28 mouse cellular contexts compared by ENCODE assay signal in the genomic region with DNA sequence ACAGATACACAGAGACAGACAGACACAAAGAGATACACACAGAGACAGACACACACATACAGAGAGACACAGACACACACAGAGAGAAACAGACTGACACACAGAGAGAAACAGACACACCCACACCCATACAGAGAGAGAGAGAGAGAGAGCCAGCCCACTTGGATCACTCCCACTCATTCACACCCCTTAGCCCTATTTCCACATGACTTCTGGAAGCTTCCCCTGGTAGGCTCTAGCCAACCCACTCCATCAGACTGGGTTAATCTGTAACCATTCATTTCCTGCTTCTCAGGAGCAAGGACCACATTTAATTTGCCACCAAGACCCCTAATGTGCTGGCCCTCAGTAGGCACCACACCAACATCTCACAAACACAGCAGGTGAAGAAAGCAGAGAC. TPM values are rescaled to one million over a fixed set of nuclear protein-coding genes. Genes with fewer than 3 reads are reported as not detected.
DNase-seq lines count a peak whose midpoint lies in the region; ATAC-seq and TF ChIP-seq lines count a peak whose summit lies in the region.
"Had no signal": no experiment of that assay in that cellular context is flagged by ENCODE, and none has a peak within 500 bp of the region (broad histone marks: within the 10 kb centered on the region; RNA-seq: fewer than 3 reads in every experiment).

No protein-coding gene starts in this region.

- H3K4me2 ChIP-seq in kidney, embryonic 16.5 days (replicated peaks; ENCODE audit: low read depth, low read length), result no peak overlapping the region
- H3K4me2 ChIP-seq in stomach, embryonic 16.5 days (ENCODE audit: low read depth, low read length), result no peak overlapping the region
- H3K4me2 ChIP-seq in stomach, postnatal 0 days (replicated peaks; ENCODE audit: low read depth), result no peak overlapping the region
- no peak overlapping the region for H3K4me2 ChIP-seq in liver, embryonic 12.5 days
- H3K4me2 ChIP-seq: forebrain, embryonic 15.5 days; heart, embryonic 12.5 days; limb, embryonic 15.5 days had no signal

- peak; percentile 78; the same call in 1 of the 2 replicates for ATAC-seq in kidney, embryonic 16.5 days (ENCODE audit: low FRiP score, low TSS enrichment)
- peak; percentile 46; the same call in 1 of the 2 replicates for ATAC-seq in stomach, embryonic 16.5 days (ENCODE audit: insufficient read depth, low FRiP score)
- no peak for ATAC-seq in stomach, postnatal 0 days (ENCODE audit: low FRiP score, low TSS enrichment)
- ATAC-seq in liver, embryonic 12.5 days, result peak; percentile 59; the same call in 1 of the 2 replicates
- ATAC-seq: forebrain, embryonic 15.5 days; hindbrain, embryonic 16.5 days; midbrain, embryonic 16.5 days had no signal

- no peak for TF ChIP-seq CTCF in stomach, postnatal 0 days (IDR thresholded peaks at IDR 0.05; ENCODE audit: low read depth)

- H3K4me3 ChIP-seq in kidney, embryonic 16.5 days (ENCODE audit: low read length), result no peak overlapping the region
- H3K4me3 ChIP-seq in stomach, embryonic 16.5 days (replicated peaks; ENCODE audit: low read length), result no peak overlapping the region
- H3K4me3 ChIP-seq in stomach, postnatal 0 days (ENCODE audit: low read depth, low read length), result no peak overlapping the region
- H3K4me3 ChIP-seq in liver, embryonic 12.5 days, result no peak overlapping the region
- H3K4me3 ChIP-seq: embryonic facial prominence, embryonic 10.5 days; forebrain, embryonic 15.5 days; heart, embryonic 12.5 days; hindbrain, embryonic 10.5 days; limb, embryonic 15.5 days; midbrain, embryonic 10.5 days; myocyte had no signal

- no peak for DNase-seq in kidney, adult 18-20 months
- no peak for DNase-seq in stomach, postnatal 0 days (ENCODE audit: low spot score)
- no peak for DNase-seq in adrenal gland, adult 18-20 months (ENCODE audit: low spot score in 2 of 2)
- no peak for DNase-seq in adrenal gland, adult (ENCODE audit: inconsistent age in 2 of 2, low spot score in 1 of 2)
- DNase-seq: adrenal gland, postnatal 14 days; B cell, adult 2 months; cerebellum, adult 9-11 months; gastrocnemius, postnatal 14 days; heart, adult 18-20 months; heart, postnatal 10 days; kidney, adult 2 months; left cerebral cortex, postnatal 4 days; lung, postnatal 36 days; right cerebral cortex, adult 18-20 months; right cerebral cortex, postnatal 4 days had no signal

- no peaks in the 10 kb centered on the region for H3K9me3 ChIP-seq in kidney, embryonic 16.5 days (ENCODE audit: low read length)
- H3K9me3 ChIP-seq in stomach, embryonic 16.5 days (replicated peaks; ENCODE audit: control insufficient read depth, low read length), result no peaks in the 10 kb centered on the region
- H3K9me3 ChIP-seq in stomach, postnatal 0 days (ENCODE audit: control insufficient read depth, low read length), result no peaks in the 10 kb centered on the region
- H3K9me3 ChIP-seq in liver, embryonic 12.5 days (replicated peaks), result no peaks in the 10 kb centered on the region
- H3K9me3 ChIP-seq: embryonic facial prominence, embryonic 10.5 days; forebrain, embryonic 15.5 days; G1E; heart, embryonic 12.5 days; hindbrain, embryonic 10.5 days; limb, embryonic 15.5 days; midbrain, embryonic 10.5 days had no signal

- H3K9ac ChIP-seq in kidney, embryonic 16.5 days (replicated peaks; ENCODE audit: low read length), result no peak overlapping the region
- H3K9ac ChIP-seq in stomach, embryonic 16.5 days (ENCODE audit: low read length), result no peak overlapping the region
- no peak overlapping the region for H3K9ac ChIP-seq in stomach, postnatal 0 days (ENCODE audit: low read length)
- no peak overlapping the region for H3K9ac ChIP-seq in liver, embryonic 12.5 days
- H3K9ac ChIP-seq: forebrain, embryonic 15.5 days; heart, embryonic 12.5 days; limb, embryonic 15.5 days had no signal

- H3K36me3 ChIP-seq in kidney, embryonic 16.5 days (ENCODE audit: insufficient read depth, low read length), result no peaks in the 10 kb centered on the region
- no peaks in the 10 kb centered on the region for H3K36me3 ChIP-seq in stomach, embryonic 16.5 days (ENCODE audit: control insufficient read depth, insufficient read depth, low read length)
- no peaks in the 10 kb centered on the region for H3K36me3 ChIP-seq in stomach, postnatal 0 days (ENCODE audit: control insufficient read depth, insufficient read depth, low read length)
- no peaks in the 10 kb centered on the region for H3K36me3 ChIP-seq in liver, embryonic 12.5 days
- H3K36me3 ChIP-seq: embryonic facial prominence, embryonic 10.5 days; forebrain, embryonic 15.5 days; G1E; heart, embryonic 12.5 days; hindbrain, embryonic 10.5 days; limb, embryonic 15.5 days; midbrain, embryonic 10.5 days had no signal

- H3K27ac ChIP-seq in kidney, embryonic 16.5 days (ENCODE audit: low read length), result peak overlapping the region; percentile 29
- no peak overlapping the region for H3K27ac ChIP-seq in stomach, embryonic 16.5 days (ENCODE audit: low read length)
- H3K27ac ChIP-seq in stomach, postnatal 0 days (replicated peaks), result no peak overlapping the region
- no peak overlapping the region for H3K27ac ChIP-seq in liver, embryonic 12.5 days
- H3K27ac ChIP-seq: embryonic facial prominence, embryonic 10.5 days; forebrain, embryonic 15.5 days; hindbrain, embryonic 10.5 days; limb, embryonic 15.5 days; midbrain, embryonic 10.5 days had no signal

- no peaks in the 10 kb centered on the region for H3K27me3 ChIP-seq in kidney, embryonic 16.5 days (ENCODE audit: insufficient read depth, low read length)
- no peaks in the 10 kb centered on the region for H3K27me3 ChIP-seq in stomach, embryonic 16.5 days (ENCODE audit: control insufficient read depth, insufficient read depth, low read length)
- H3K27me3 ChIP-seq in stomach, postnatal 0 days (ENCODE audit: control insufficient read depth, insufficient read depth, low read length), result no peaks in the 10 kb centered on the region
- H3K27me3 ChIP-seq in liver, embryonic 12.5 days (replicated peaks), result peaks cover 19% of the 10 kb centered on the region; the same call in 1 of the 2 replicates
- H3K27me3 ChIP-seq: forebrain, embryonic 15.5 days; heart, embryonic 12.5 days; limb, embryonic 15.5 days had no signal

- peaks cover 7% of the 10 kb centered on the region; the same call in 1 of the 2 replicates for H3K4me1 ChIP-seq in kidney, embryonic 16.5 days (ENCODE audit: insufficient read depth, low read length)
- no peaks in the 10 kb centered on the region for H3K4me1 ChIP-seq in stomach, embryonic 16.5 days (ENCODE audit: control insufficient read depth, insufficient read depth, low read length)
- 0 out of 2 replicates have a peak, but pooled peaks cover under 1% of the 10 kb centered on the region for H3K4me1 ChIP-seq in stomach, postnatal 0 days (replicated peaks; ENCODE audit: control insufficient read depth, insufficient read depth)
- 0 out of 2 replicates have a peak, but pooled peaks cover 3% of the 10 kb centered on the region for H3K4me1 ChIP-seq in liver, embryonic 12.5 days
- H3K4me1 ChIP-seq: forebrain, embryonic 15.5 days; hindbrain, embryonic 10.5 days; limb, embryonic 15.5 days had no signal

- TF ChIP-seq EP300 in stomach, postnatal 0 days (optimal IDR thresholded peaks at IDR 0.05), result no peak

RNA-seq across cellular contexts. Expression of a gene that starts 42.9 kb away (rescaled TPM):
- 1.7 and 2.4 TPM in 2 replicates for polyA plus RNA-seq in kidney, embryonic 16.5 days (2015; fragmentation: Nextera tagmentation; extraction: Ambion mirVana)
- 2.3 and 2.9 TPM in 2 replicates for polyA plus RNA-seq in stomach, embryonic 16.5 days (2015; fragmentation: Nextera tagmentation; extraction: Ambion mirVana)
- 1.1 and 1.4 TPM in 2 replicates for polyA plus RNA-seq in stomach, postnatal 0 days (2015; fragmentation: Nextera tagmentation; extraction: Ambion mirVana)
- 0.06 and 0.10 TPM in 2 replicates for polyA plus RNA-seq in liver, embryonic 12.5 days (2016; fragmentation: Nextera tagmentation; extraction: Ambion mirVana)
- total RNA-seq in adrenal gland, adult 18-20 months (2021), result 10 to 100 TPM; 23.2 to 35.2 TPM
- polyA plus RNA-seq: G1E had no signal
